Mouse (Mus musculus) CH12.LX (cell line): ENCODE measurements around the gene Card11.

Source experiments
- CTCF ChIP-seq, 2 experiments: IDR thresholded peaks in 1 of 2; conservative IDR thresholded peaks in 1 of 2; 2 replicates each; pipeline ENCODE4 v1.5.1; 2011 to 2012; ENCODE audit warnings: low read depth in 2 of 2, low read length in 2 of 2, improper control_type of control experiment in 1 of 2, inconsistent platforms in 1 of 2, mild to moderate bottlenecking in 1 of 2, moderate library complexity in 1 of 2
- EP300 ChIP-seq: IDR thresholded peaks from 2 replicates; pipeline ENCODE4 v1.6.1; 2011; ENCODE audit warnings: low read length, improper control_type of control experiment
- ETS1 ChIP-seq: conservative IDR thresholded peaks from 2 replicates; pipeline ENCODE4 v1.6.1; 2012; ENCODE audit warnings: low read depth, mild to moderate bottlenecking, inconsistent platforms, low read length, improper control_type of control experiment, moderate library complexity
- HCFC1 ChIP-seq: IDR thresholded peaks from 2 replicates; pipeline ENCODE4 v1.6.1; 2012; ENCODE audit warnings: low read depth, mild to moderate bottlenecking, inconsistent platforms, low read length, improper control_type of control experiment
- KAT2A ChIP-seq: IDR thresholded peaks from 2 replicates; pipeline ENCODE4 v1.6.1; 2012; ENCODE audit warnings: low read length, improper control_type of control experiment, inconsistent platforms; ENCODE audit not compliant: insufficient replicate concordance
- MAFK ChIP-seq: IDR thresholded peaks from 2 replicates; pipeline ENCODE4 v1.6.1; 2011; ENCODE audit warnings: low read length, improper control_type of control experiment; ENCODE audit not compliant: insufficient replicate concordance
- POLR2A ChIP-seq: IDR thresholded peaks from 2 replicates; pipeline ENCODE4 v1.6.1; 2011; ENCODE audit warnings: low read depth, mild to moderate bottlenecking, improper control_type of control experiment, low read length
- POLR2AphosphoS2 ChIP-seq: IDR thresholded peaks from 2 replicates; pipeline ENCODE4 v1.6.1; 2011; ENCODE audit warnings: low read depth, low read length, improper control_type of control experiment
- SMC3 ChIP-seq: IDR thresholded peaks from 2 replicates; pipeline ENCODE4 v1.6.1; 2011; ENCODE audit warnings: low read depth, low read length, improper control_type of control experiment
- TCF12 ChIP-seq: IDR thresholded peaks from 2 replicates; pipeline ENCODE4 v1.6.1; 2014; ENCODE audit warnings: low read depth, mild to moderate bottlenecking, inconsistent platforms, low read length, improper control_type of control experiment
- USF1 ChIP-seq: IDR thresholded peaks from 2 replicates; pipeline ENCODE4 v1.6.1; 2014; ENCODE audit warnings: low read depth, mild to moderate bottlenecking, inconsistent platforms, low read length, improper control_type of control experiment
- ZKSCAN1 ChIP-seq: IDR thresholded peaks from 2 replicates; pipeline ENCODE4 v1.6.1; 2012; ENCODE audit warnings: low read depth, inconsistent platforms, low read length, improper control_type of control experiment, borderline replicate concordance
- ZMIZ1 ChIP-seq: IDR thresholded peaks from 2 replicates; pipeline ENCODE4 v1.6.1; 2012; ENCODE audit warnings: low read depth, mild to moderate bottlenecking, inconsistent platforms, low read length, improper control_type of control experiment
- ZNF384 ChIP-seq: IDR thresholded peaks from 2 replicates; pipeline ENCODE4 v1.6.1; 2012; ENCODE audit warnings: low read depth, low read length, improper control_type of control experiment, inconsistent platforms

GRCm38 (mm10) chr5:141043654-141044447 lies 43.5 kb upstream of the Card11 start:
- TF ChIP-seq CTCF (conservative IDR thresholded peaks at IDR 0.05 in 1 of 2, IDR thresholded peaks at IDR 0.05 in 1 of 2; ENCODE audit: low read depth in 2 of 2, low read length in 2 of 2), result no peak
- TF ChIP-seq ZNF384, result no peak
- no peak for TF ChIP-seq POLR2A
- no peak for TF ChIP-seq TCF12
- no peak for TF ChIP-seq USF1
- no peak for TF ChIP-seq MAFK
- no peak for TF ChIP-seq ZMIZ1
- no peak for TF ChIP-seq EP300
- no peak for TF ChIP-seq ZKSCAN1
- TF ChIP-seq SMC3, result no peak
- TF ChIP-seq POLR2AphosphoS2, result no peak
- TF ChIP-seq KAT2A, result no peak
- TF ChIP-seq HCFC1, result no peak
- TF ChIP-seq ETS1, result no peak
